In the genomic region with DNA sequence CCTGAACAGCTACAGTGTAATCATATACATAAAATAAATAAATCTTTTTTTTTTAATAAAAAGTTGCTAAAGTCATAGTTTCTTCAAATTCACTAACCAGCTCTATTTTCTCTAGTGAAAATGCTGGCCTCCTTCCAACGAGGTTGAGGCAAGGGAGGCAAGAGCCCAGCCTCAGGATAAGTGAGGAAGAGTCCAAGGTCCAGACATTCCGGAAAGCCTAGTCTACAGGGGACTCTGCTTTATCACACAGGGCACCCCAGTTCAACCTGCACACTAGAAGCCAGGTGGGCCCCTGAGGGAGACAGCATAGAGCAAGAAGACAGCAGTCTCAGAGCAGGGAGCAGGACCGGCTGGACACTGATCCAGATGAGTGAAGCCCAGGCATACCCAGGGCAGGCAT, we compare ENCODE assay signal across 31 mouse cellular contexts. TPM values are rescaled to one million over a fixed set of nuclear protein-coding genes. Genes with fewer than 3 reads are reported as not detected.
DNase-seq lines count a peak whose midpoint lies in the region; ATAC-seq and TF ChIP-seq lines count a peak whose summit lies in the region.
"Had no signal": no experiment of that assay in that cellular context is flagged by ENCODE, and none has a peak within 500 bp of the region (broad histone marks: within the 10 kb centered on the region; RNA-seq: fewer than 3 reads in every experiment).

No protein-coding gene starts in this region.

- no peak for TF ChIP-seq CTCF in small intestine, adult 2 months (IDR thresholded peaks at IDR 0.05; ENCODE audit: extremely low read depth, insufficient read length, insufficient replicate concordance, low read depth, low read length)

- WGBS in kidney, embryonic 15.5 days: 76% methylated on average over 3 of the region's 3 CpGs
- 46% methylated on average over 3 of the region's 3 CpGs for WGBS in lung, embryonic 15.5 days
- 13% methylated on average over 3 of the region's 3 CpGs for WGBS in small intestine, adult 2 months
- 78% methylated on average over 3 of the region's 3 CpGs for WGBS in hindbrain, embryonic 13.5 days

- DNase-seq in kidney, adult 11 months: peak; percentile 42
- no peak for DNase-seq in lung, adult 18-20 months
- DNase-seq in T-cell, adult 2 months (ENCODE audit: low spot score): no peak
- DNase-seq in layer of hippocampus, postnatal 25 days (ENCODE audit: extremely low spot score in 1 of 2, low spot score in 1 of 2): no peak
- DNase-seq: cerebellum, adult 9-10 months; embryo, embryonic 11 days; gastrocnemius, postnatal 36 days; heart, postnatal 36 days; layer of hippocampus, adult 9-11 months; liver; thymus, adult 2 months had no signal

- no peak overlapping the region for H3K4me2 ChIP-seq in kidney, embryonic 15.5 days
- H3K4me2 ChIP-seq in lung, embryonic 15.5 days: peak overlapping the region; percentile 58; the same call in 1 of the 2 replicates
- H3K4me2 ChIP-seq in hindbrain, embryonic 13.5 days: no peak overlapping the region
- H3K4me2 ChIP-seq: embryonic facial prominence, embryonic 12.5 days; heart, embryonic 11.5 days; hindbrain, embryonic 12.5 days; neural tube, embryonic 13.5 days had no signal

- H3K27me3 ChIP-seq in kidney, embryonic 15.5 days: peaks cover 66% of the 10 kb centered on the region
- H3K27me3 ChIP-seq in lung, embryonic 15.5 days: peaks cover 53% of the 10 kb centered on the region
- no peaks in the 10 kb centered on the region for H3K27me3 ChIP-seq in small intestine, adult 2 months (ENCODE audit: control insufficient read depth, insufficient read depth, low read length)
- peaks cover 65% of the 10 kb centered on the region for H3K27me3 ChIP-seq in hindbrain, embryonic 13.5 days

- no peak overlapping the region for H3K4me3 ChIP-seq in kidney, embryonic 15.5 days (replicated peaks)
- no peak overlapping the region for H3K4me3 ChIP-seq in lung, embryonic 15.5 days
- 0 out of 2 replicates have a peak overlapping the region, but pooled peaks have one; percentile 18 for H3K4me3 ChIP-seq in small intestine, adult 2 months (ENCODE audit: low read depth, low read length)
- H3K4me3 ChIP-seq in hindbrain, embryonic 13.5 days: no peak overlapping the region
- H3K4me3 ChIP-seq: embryonic facial prominence, embryonic 12.5 days; hindbrain, embryonic 12.5 days; midbrain, embryonic 10.5 days; myocyte; neural tube, embryonic 13.5 days had no signal

- TF ChIP-seq POLR2A in small intestine, adult 2 months (IDR thresholded peaks at IDR 0.05; ENCODE audit: low read depth, low read length): no peak

- no peaks in the 10 kb centered on the region for H3K36me3 ChIP-seq in kidney, embryonic 15.5 days
- no peaks in the 10 kb centered on the region for H3K36me3 ChIP-seq in lung, embryonic 15.5 days
- H3K36me3 ChIP-seq in small intestine, adult 2 months (ENCODE audit: control insufficient read depth, insufficient read depth, low read length): peaks cover 2% of the 10 kb centered on the region; the same call in 1 of the 2 replicates
- no peaks in the 10 kb centered on the region for H3K36me3 ChIP-seq in hindbrain, embryonic 13.5 days
- H3K36me3 ChIP-seq: embryonic facial prominence, embryonic 12.5 days; G1E; hindbrain, embryonic 12.5 days; midbrain, embryonic 10.5 days; neural tube, embryonic 13.5 days had no signal

- H3K9ac ChIP-seq in kidney, embryonic 15.5 days: no peak overlapping the region
- H3K9ac ChIP-seq in lung, embryonic 15.5 days: no peak overlapping the region
- no peak overlapping the region for H3K9ac ChIP-seq in hindbrain, embryonic 13.5 days
- H3K9ac ChIP-seq: embryonic facial prominence, embryonic 12.5 days; hindbrain, embryonic 12.5 days; liver, embryonic 14.5 days; lung, embryonic 14.5 days; neural tube, embryonic 13.5 days had no signal

- ATAC-seq in kidney, embryonic 15.5 days (replicated peaks; ENCODE audit: low FRiP score): no peak
- no peak for ATAC-seq in lung, embryonic 15.5 days (ENCODE audit: borderline replicate concordance, extremely low read depth, low FRiP score, low TSS enrichment)
- no peak for ATAC-seq in hindbrain, embryonic 13.5 days (ENCODE audit: low FRiP score)
- ATAC-seq: forebrain, embryonic 14.5 days had no signal

- H3K4me1 ChIP-seq in kidney, embryonic 15.5 days: peaks cover 20% of the 10 kb centered on the region
- peaks cover 14% of the 10 kb centered on the region; the same call in 1 of the 2 replicates for H3K4me1 ChIP-seq in lung, embryonic 15.5 days
- peaks cover 26% of the 10 kb centered on the region for H3K4me1 ChIP-seq in small intestine, adult 2 months (ENCODE audit: control insufficient read depth, insufficient read depth, insufficient read length, low read length)
- H3K4me1 ChIP-seq in hindbrain, embryonic 13.5 days (replicated peaks): peaks cover 22% of the 10 kb centered on the region

- H3K9me3 ChIP-seq in kidney, embryonic 15.5 days (replicated peaks): no peaks in the 10 kb centered on the region
- H3K9me3 ChIP-seq in lung, embryonic 15.5 days: no peaks in the 10 kb centered on the region
- no peaks in the 10 kb centered on the region for H3K9me3 ChIP-seq in hindbrain, embryonic 13.5 days
- H3K9me3 ChIP-seq: embryonic facial prominence, embryonic 12.5 days; G1E; hindbrain, embryonic 12.5 days; midbrain, embryonic 10.5 days; neural tube, embryonic 13.5 days had no signal

- no peak overlapping the region for H3K27ac ChIP-seq in kidney, embryonic 15.5 days
- H3K27ac ChIP-seq in lung, embryonic 15.5 days: no peak overlapping the region
- peak overlapping the region; percentile 95 for H3K27ac ChIP-seq in small intestine, adult 2 months (ENCODE audit: insufficient read depth, low read depth, low read length)
- no peak overlapping the region for H3K27ac ChIP-seq in hindbrain, embryonic 13.5 days
- H3K27ac ChIP-seq: embryonic facial prominence, embryonic 12.5 days; hindbrain, embryonic 12.5 days; liver, embryonic 14.5 days; midbrain, embryonic 10.5 days; neural tube, embryonic 13.5 days had no signal

RNA-seq across cellular contexts. Expression of a gene that starts 0.8 kb away (rescaled TPM):
- 5.8 and 6.0 TPM in 2 replicates for polyA plus RNA-seq in kidney, embryonic 15.5 days (2015; fragmentation: Nextera tagmentation; extraction: Ambion mirVana)
- 1.1 TPM in 2 replicates for polyA plus RNA-seq in lung, embryonic 15.5 days (2015; fragmentation: Nextera tagmentation; extraction: Ambion mirVana)
- 58.0 and 112 TPM in 2 replicates for polyA plus RNA-seq in small intestine, adult 2 months (2012; rRNA removed)
- polyA plus RNA-seq in hindbrain, embryonic 13.5 days (2015; fragmentation: Nextera tagmentation; extraction: Ambion mirVana): 1.6 and 1.7 TPM in 2 replicates
- total RNA-seq in layer of hippocampus, postnatal 25 days (2021): under 1 TPM; 0.38 to 0.59 TPM
- total RNA-seq: G1E; gastrocnemius, postnatal 36 days; heart, adult 18-20 months; heart, postnatal 36 days; megakaryocyte progenitor cell, adult 5-6 weeks had no signal
- polyA plus RNA-seq: G1E; midbrain, embryonic 10.5 days had no signal

RNA-seq across cellular contexts. Expression of a gene that starts 4.4 kb away (rescaled TPM):
- polyA plus RNA-seq in kidney, embryonic 15.5 days (2015; fragmentation: Nextera tagmentation; extraction: Ambion mirVana): not detected in 2 replicates
- not detected in 2 replicates for polyA plus RNA-seq in lung, embryonic 15.5 days (2015; fragmentation: Nextera tagmentation; extraction: Ambion mirVana)
- polyA plus RNA-seq in small intestine, adult 2 months (2012; rRNA removed): not detected in 2 replicates
- 0.10 TPM in 1 of 2 replicates, not detected in the other for polyA plus RNA-seq in hindbrain, embryonic 13.5 days (2015; fragmentation: Nextera tagmentation; extraction: Ambion mirVana)
- total RNA-seq in layer of hippocampus, postnatal 25 days (2021): not detected
- total RNA-seq: adrenal gland, postnatal 10 days; G1E; gastrocnemius, postnatal 36 days; heart, adult 18-20 months; heart, postnatal 36 days; left cerebral cortex, adult 18-20 months; megakaryocyte progenitor cell, adult 5-6 weeks; midbrain, postnatal 0 days had no signal
- polyA plus RNA-seq: forebrain, embryonic 14.5 days; G1E; heart, embryonic 16.5 days; lung, embryonic 14.5 days; midbrain, embryonic 10.5 days; midbrain, postnatal 0 days; myocyte; thymus, adult 2 months had no signal

RNA-seq across cellular contexts. Expression of a gene that starts 29.4 kb away (rescaled TPM):
- 13.4 and 14.8 TPM in 2 replicates for polyA plus RNA-seq in kidney, embryonic 15.5 days (2015; fragmentation: Nextera tagmentation; extraction: Ambion mirVana)
- 12.9 and 13.5 TPM in 2 replicates for polyA plus RNA-seq in lung, embryonic 15.5 days (2015; fragmentation: Nextera tagmentation; extraction: Ambion mirVana)
- 5.6 and 7.5 TPM in 2 replicates for polyA plus RNA-seq in small intestine, adult 2 months (2012; rRNA removed)
- 8.4 and 9.2 TPM in 2 replicates for polyA plus RNA-seq in hindbrain, embryonic 13.5 days (2015; fragmentation: Nextera tagmentation; extraction: Ambion mirVana)
- total RNA-seq in layer of hippocampus, postnatal 25 days (2021): 1 to 10 TPM; 6.2 to 6.4 TPM

RNA-seq across cellular contexts. Expression of a gene that starts 57.3 kb away (rescaled TPM):
- 98.1 and 104 TPM in 2 replicates for polyA plus RNA-seq in kidney, embryonic 15.5 days (2015; fragmentation: Nextera tagmentation; extraction: Ambion mirVana)
- polyA plus RNA-seq in lung, embryonic 15.5 days (2015; fragmentation: Nextera tagmentation; extraction: Ambion mirVana): 84.2 and 91.5 TPM in 2 replicates
- polyA plus RNA-seq in small intestine, adult 2 months (2012; rRNA removed): 16.9 and 41.4 TPM in 2 replicates
- polyA plus RNA-seq in hindbrain, embryonic 13.5 days (2015; fragmentation: Nextera tagmentation; extraction: Ambion mirVana): 111 and 112 TPM in 2 replicates
- 10 to 100 TPM; 40.1 to 47.6 TPM for total RNA-seq in layer of hippocampus, postnatal 25 days (2021)
